Mouse (Mus musculus) frontal cortex, adult 2 months (tissue): ENCODE results near the gene Ndufs6. TPM values are rescaled to one million over a fixed set of nuclear protein-coding genes. Genes with fewer than 3 reads are reported as not detected.

Experiments
- DNase-seq, 2 experiments: peaks; one replicate each; pipeline ENCODE4 v3.0.0; 2022; ENCODE audit warnings: low spot score in 1 of 2; ENCODE audit errors: extremely low spot score in 1 of 2
- polyA plus RNA-seq: library from polyadenylated mRNA; depleted of rRNA; stranded (reverse); fragments of >200 nt; gene quantifications from 2 replicates; pipeline ENCODE4 v1.2.3, GENCODE M21; 2012; rRNA removed

Ndufs6 gene
- 288 and 323 TPM in 2 replicates for polyA plus RNA-seq

- peak; percentile 85 to 95 for DNase-seq
These were observed at the start of gene Ndufs6, which contains the start of gene Mrpl36 for GRCm38 (mm10) chr13:73327827-73328698. TSS of gene Ndufs6 (minus strand) at chr13:73328542. TSS of gene Mrpl36 (plus strand) at chr13:73328513.

GRCm38 (mm10) chr13:73377637-73378036, 49.3 kb upstream of the Ndufs6 start:
- DNase-seq, result no peak

- DNase-seq, result no peak
These were observed 46.3 kb upstream of the Ndufs6 start for GRCm38 (mm10) chr13:73374612-73375011.

DNA sequence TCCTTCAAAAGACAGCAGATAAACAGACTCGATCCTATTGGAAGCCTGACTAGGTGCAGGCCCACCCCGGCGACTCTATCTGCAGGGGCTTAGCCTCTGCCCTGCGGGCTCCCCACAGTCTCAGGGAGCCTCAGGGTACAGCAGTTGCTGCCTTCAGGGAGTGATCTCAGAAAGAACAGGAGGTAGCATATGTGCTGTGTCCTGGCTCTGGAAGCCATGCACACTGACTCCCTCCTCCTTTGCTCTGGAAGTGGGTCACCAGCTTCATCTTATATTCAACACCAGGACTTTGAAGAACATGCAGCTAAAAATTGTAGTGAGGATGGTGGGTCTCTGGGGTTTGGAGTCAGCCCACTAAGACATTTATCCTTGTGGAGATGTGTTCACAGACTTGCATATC, 45.0 kb upstream of the Ndufs6 start:
- DNase-seq, result peak in 1 of 2 experiments; percentile 3

GRCm38 (mm10) chr13:73357106-73357505, 28.8 kb upstream of the Ndufs6 start:
- DNase-seq, result no peak

DNA sequence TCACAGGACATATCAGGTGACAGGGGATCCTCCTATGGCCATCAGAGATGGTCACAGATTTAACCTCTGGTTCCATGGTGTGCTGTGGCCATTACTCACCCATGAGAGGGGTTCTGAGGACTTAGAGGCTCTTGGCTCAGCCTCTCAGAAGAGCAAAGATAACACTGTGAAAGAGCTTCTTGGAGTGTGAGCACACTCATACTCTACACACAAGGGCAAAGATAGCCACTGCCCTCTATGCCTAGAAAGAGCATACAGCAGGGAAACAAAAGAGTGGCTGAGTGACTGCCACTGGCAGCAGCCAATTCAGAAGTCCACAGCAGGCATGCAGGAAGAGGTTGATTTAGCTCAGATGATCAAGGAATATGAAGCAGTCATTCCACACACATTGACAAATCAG, 24.1 kb upstream of the Ndufs6 start:
- DNase-seq, result no peak

- DNase-seq, result no peak
These were observed 23.6 kb upstream of the Ndufs6 start for GRCm38 (mm10) chr13:73351910-73352309.

DNA sequence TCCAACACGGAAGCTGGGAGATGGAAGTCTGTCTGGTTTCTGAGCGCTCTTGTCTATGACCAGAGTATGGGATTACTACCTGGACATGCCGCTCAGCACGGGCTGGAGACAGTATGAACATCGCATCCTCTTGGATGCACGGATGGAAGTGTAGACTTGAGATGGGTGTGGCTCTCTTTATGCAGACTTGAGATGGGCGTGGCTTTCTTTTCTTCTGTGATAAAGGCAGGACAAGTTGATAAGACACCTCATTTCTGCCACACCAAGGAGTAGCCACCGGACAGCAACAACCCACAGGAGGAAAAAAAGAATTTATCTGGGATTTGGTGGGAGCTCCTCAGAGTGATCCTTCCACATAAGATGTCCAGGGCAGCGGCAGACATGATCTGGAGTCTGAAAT, 22.4 kb upstream of the Ndufs6 start:
- no peak for DNase-seq

GRCm38 (mm10) chr13:73347922-73348650, 19.7 kb upstream of the Ndufs6 start:
- no peak for DNase-seq

- DNase-seq, result no peak
These were observed 18.8 kb upstream of the Ndufs6 start for GRCm38 (mm10) chr13:73347171-73347570.

DNA sequence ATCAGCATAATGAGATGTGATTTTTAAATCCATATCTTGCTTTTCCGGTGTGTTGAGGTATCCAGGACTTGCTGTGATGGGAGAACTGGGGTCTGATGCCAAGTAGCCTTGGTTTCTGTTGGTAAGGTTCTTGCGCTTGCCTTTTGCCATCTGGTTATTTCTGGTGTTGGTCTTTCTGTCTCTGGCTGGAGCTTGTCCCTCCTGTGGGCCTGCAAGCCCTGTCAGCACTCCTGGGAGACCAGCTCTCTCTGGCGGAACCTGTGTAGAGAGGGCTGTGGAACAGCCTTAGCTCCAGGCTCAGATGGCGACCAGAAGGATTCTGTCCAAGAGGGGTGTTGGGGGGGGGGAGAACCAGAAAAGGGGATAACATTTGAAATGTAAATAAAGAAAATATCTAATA, 18.4 kb upstream of the Ndufs6 start:
- no peak for DNase-seq

DNA sequence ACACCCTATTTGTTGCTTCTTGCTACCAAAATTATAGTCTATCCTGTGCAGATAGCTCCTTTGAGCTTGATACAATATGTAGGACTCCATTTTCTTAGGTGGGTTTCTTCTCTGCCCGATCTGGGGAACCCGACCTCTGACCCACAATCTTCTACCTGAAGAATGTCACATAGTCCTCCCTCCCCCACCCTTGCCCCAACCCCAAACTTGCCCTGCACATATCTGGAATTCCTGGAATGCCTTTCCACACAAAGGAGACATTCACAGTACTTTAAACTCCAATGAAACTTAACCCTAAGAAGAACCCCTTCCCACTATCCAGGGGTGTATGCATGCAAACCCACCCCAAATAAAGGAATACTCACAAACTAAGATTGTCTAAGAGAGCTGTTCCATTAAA, 17.8 kb upstream of the Ndufs6 start:
- no peak for DNase-seq

- DNase-seq, result no peak
These were observed 17.0 kb upstream of the Ndufs6 start for GRCm38 (mm10) chr13:73345102-73345890.

DNA sequence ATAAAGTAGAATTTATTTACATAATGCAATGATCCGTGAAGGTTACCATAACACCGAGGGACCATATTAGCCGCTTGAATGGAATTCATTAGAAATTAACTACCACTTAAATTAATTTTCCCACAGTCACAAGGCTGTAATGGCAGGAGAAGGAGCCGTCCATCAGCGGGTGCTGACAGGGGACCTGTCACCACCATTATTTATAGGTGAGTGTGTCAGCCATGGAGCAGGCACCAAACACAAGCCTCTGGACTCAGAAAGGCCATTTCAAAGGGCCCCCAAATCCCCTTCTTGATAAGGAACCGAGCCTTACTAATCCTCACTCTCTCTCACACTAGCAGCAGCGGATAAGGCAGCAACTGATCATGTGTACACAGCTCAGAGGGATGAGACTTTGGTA, 8.4 kb upstream of the Ndufs6 start:
- no peak for DNase-seq

DNA sequence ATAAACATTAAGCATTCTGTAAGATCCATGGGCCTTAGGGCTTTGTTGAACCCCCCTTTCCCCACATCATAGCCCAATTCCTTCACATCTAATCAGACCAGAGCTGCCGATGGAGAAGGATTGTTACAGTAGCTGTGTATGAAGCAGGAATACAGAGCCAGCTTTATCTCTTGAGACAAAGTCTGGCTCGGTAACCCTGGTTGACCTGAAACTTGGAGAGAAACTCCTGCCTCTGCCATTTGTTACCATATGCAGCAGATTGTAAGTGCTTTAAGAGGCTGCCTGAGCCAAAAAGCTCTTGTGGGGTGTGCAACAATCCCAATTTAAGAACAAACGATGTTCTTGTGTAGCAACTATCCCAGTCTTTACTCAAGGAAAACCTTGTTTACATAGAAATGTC, 3.4 kb upstream of the Ndufs6 start:
- no peak for DNase-seq

GRCm38 (mm10) chr13:73330844-73331501, 2.6 kb upstream of the Ndufs6 start:
- peak; percentile 78 to 94 for DNase-seq

DNA sequence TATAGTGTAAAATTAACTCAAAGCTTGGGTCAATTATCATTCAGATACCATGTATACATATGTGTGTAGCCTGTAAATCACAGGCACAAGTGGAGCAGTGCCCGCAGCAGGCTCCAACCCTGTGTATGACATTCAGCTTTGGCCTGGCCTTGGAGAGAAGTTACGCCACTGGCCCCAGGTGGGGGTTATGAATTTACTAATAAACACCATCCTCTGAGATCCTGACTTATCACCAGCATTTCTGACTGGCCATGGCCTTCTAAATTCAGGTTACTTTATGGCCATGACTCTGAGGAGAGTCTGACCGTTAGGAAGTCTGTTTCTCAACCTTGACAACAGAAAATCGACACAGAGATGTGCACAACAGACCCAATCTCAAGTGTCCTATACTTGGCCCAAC, 4.9 kb downstream of the Ndufs6 start:
- DNase-seq, result no peak

DNA sequence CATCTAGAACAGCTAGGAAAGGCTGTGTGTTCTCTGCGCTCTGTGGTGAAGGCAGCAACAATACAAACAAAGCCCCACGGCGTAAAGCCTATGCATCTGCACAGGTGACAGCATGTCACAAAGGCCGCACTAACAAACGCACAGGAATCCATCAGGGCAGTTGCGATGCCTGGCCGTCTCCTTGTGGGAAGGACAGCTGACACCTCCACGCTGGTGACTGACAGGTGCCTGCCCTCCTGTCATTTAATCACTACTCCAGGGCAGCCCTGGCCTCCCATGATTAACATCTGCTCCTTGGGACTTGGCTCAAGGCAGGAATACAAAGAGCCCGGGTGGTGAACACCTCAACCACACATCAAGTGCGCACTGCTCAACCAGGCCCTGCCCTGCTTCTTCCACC, 5.7 kb downstream of the Ndufs6 start:
- no peak for DNase-seq

- no peak for DNase-seq
These were observed 8.3 kb downstream of the Ndufs6 start for GRCm38 (mm10) chr13:73320048-73320447.

DNA sequence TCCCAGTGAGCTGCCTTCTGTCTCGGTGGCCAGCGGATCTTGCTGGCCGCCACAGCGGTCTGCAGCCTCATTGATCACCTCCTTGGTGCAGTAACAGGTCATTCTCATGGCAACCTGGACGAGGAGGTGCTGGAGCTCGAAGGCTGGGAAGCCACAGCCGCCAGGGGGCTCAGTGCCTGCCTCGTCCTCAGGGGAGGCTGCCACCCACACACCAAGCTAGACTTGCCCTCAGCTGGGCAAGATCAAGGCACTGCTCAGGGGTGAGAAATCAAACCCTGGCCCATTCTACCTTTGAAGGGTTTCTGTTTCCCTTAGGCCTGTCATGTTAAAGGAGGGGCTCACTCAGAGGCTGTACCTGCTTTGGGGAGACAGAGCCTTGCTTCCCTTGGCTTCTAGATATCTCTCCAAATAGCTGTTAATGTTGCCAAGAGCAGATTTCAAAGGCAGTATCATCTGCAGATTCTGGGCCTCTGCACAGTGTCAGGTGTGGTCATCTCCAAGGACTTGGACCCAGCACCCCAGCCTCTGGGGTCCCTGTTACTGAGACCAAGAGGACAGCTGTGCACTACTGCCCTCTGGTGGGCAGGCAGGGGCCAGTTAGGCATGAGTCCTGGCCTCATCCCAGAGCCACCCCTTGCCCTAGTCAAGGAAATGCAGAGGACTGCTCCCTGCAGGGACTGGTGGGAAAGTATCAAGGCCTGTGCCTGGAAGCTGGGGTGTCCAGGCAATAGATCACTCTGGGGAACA, 18.0 kb downstream of the Ndufs6 start:
- DNase-seq, result peak in 1 of 2 experiments; percentile 34
